Mouse (Mus musculus) MEL (cell line): ENCODE results near the gene Shc4. TPM values are rescaled to one million over a fixed set of nuclear protein-coding genes. Genes with fewer than 3 reads are reported as not detected.

Experiments
- DNase-seq: peaks from one replicate; pipeline ENCODE4 v3.0.0; 2011; ENCODE audit warnings: low read depth, low spot score
- H3K27ac ChIP-seq: 2 replicates; pipeline ENCODE4 v1.5.1; 2012; ENCODE audit warnings: low read depth, mild to moderate bottlenecking, control low read depth, low read length, moderate library complexity; ENCODE audit not compliant: control insufficient read depth
- H3K27me3 ChIP-seq, 2 experiments: fragments of 150-350 bp in 1 of 2; sonication (generic) in 1 of 2; 2 replicates each; pipeline ENCODE4 v1.6.1; 2012; ENCODE audit warnings: low read length in 2 of 2, mild to moderate bottlenecking in 2 of 2, improper control_type of control experiment in 1 of 2, moderate library complexity in 1 of 2; ENCODE audit not compliant: insufficient read depth in 2 of 2, control insufficient read depth in 1 of 2
- H3K36me3 ChIP-seq, 2 experiments: 2 replicates each; pipeline ENCODE4 v1.6.1; 2012 to 2014; ENCODE audit warnings: low read length in 2 of 2, improper control_type of control experiment in 1 of 2, inconsistent platforms in 1 of 2, mild to moderate bottlenecking in 1 of 2; ENCODE audit not compliant: insufficient read depth in 2 of 2, control insufficient read depth in 1 of 2
- H3K4me1 ChIP-seq, 2 experiments: fragments of 150-350 bp in 1 of 2; sonication (generic) in 1 of 2; 2 replicates each; pipeline ENCODE4 v1.6.1; 2012; ENCODE audit warnings: low read length in 2 of 2, improper control_type of control experiment in 1 of 2, mild to moderate bottlenecking in 1 of 2; ENCODE audit not compliant: insufficient read depth in 2 of 2, control insufficient read depth in 1 of 2
- H3K4me3 ChIP-seq, 2 experiments: fragments of 150-350 bp in 1 of 2; sonication (generic) in 1 of 2; 2 replicates each; pipeline ENCODE4 v1.5.1; 2012; ENCODE audit warnings: low read depth in 2 of 2, low read length in 2 of 2, mild to moderate bottlenecking in 2 of 2, moderate library complexity in 2 of 2, control low read depth in 1 of 2, improper control_type of control experiment in 1 of 2; ENCODE audit not compliant: control insufficient read depth in 1 of 2, insufficient read depth in 1 of 2
- H3K79me2 ChIP-seq: 2 replicates; pipeline ENCODE4 v1.6.1; 2012; ENCODE audit warnings: mild to moderate bottlenecking, low read length, moderate library complexity; ENCODE audit not compliant: control insufficient read depth, poor library complexity, insufficient read depth
- H3K9ac ChIP-seq: 2 replicates; pipeline ENCODE4 v1.6.1; 2012; ENCODE audit warnings: low read depth, mild to moderate bottlenecking, control low read depth, low read length, moderate library complexity; ENCODE audit not compliant: control insufficient read depth, poor library complexity, severe bottlenecking
- H3K9me3 ChIP-seq: fragments of 150-350 bp; sonication (generic); replicated peaks from 2 replicates; pipeline ENCODE4 v1.6.1; 2012; ENCODE audit warnings: mild to moderate bottlenecking, low read length, improper control_type of control experiment, moderate library complexity; ENCODE audit not compliant: insufficient read depth
- CHD1 ChIP-seq: IDR thresholded peaks from 2 replicates; pipeline ENCODE4 v1.6.1; 2012; ENCODE audit warnings: low read depth, mild to moderate bottlenecking, inconsistent platforms, low read length, improper control_type of control experiment
- CHD2 ChIP-seq: IDR thresholded peaks from 2 replicates; pipeline ENCODE4 v1.6.1; 2011; ENCODE audit warnings: low read length, improper control_type of control experiment
- CTCF ChIP-seq, 3 experiments: IDR thresholded peaks in 2 of 3; conservative IDR thresholded peaks in 1 of 3; 2 replicates each; pipeline ENCODE4 v1.5.1; 2011 to 2012; ENCODE audit warnings: low read length in 3 of 3, low read depth in 2 of 3, mild to moderate bottlenecking in 2 of 3, improper control_type of control experiment in 1 of 3, inconsistent platforms in 1 of 3, mixed read lengths in 1 of 3, moderate library complexity in 1 of 3; ENCODE audit not compliant: control insufficient read depth in 1 of 3, insufficient read depth in 1 of 3, poor library complexity in 1 of 3, severe bottlenecking in 1 of 3
- ELF1 ChIP-seq: IDR thresholded peaks from 2 replicates; pipeline ENCODE4 v1.6.1; 2014; ENCODE audit warnings: low read depth, mild to moderate bottlenecking, inconsistent platforms, low read length, improper control_type of control experiment, moderate library complexity
- EP300 ChIP-seq, 2 experiments: IDR thresholded peaks; 2 replicates each; pipeline ENCODE4 v1.6.1; 2011; ENCODE audit warnings: improper control_type of control experiment in 2 of 2, low read length in 2 of 2, low read depth in 1 of 2, mild to moderate bottlenecking in 1 of 2
- ETS1 ChIP-seq: IDR thresholded peaks from 2 replicates; pipeline ENCODE4 v1.6.1; 2012; ENCODE audit warnings: low read depth, mild to moderate bottlenecking, inconsistent platforms, low read length, improper control_type of control experiment, moderate library complexity
- GABPA ChIP-seq: IDR thresholded peaks from 2 replicates; pipeline ENCODE4 v1.6.1; 2012; ENCODE audit warnings: low read depth, mild to moderate bottlenecking, inconsistent platforms, low read length, improper control_type of control experiment, moderate library complexity
- HCFC1 ChIP-seq: IDR thresholded peaks from 2 replicates; pipeline ENCODE4 v1.6.1; 2012; ENCODE audit warnings: low read depth, mild to moderate bottlenecking, inconsistent platforms, low read length, improper control_type of control experiment, moderate library complexity
- JUND ChIP-seq: IDR thresholded peaks from 2 replicates; pipeline ENCODE4 v1.6.1; 2011; ENCODE audit warnings: low read depth, mild to moderate bottlenecking, improper control_type of control experiment, low read length
- MAFK ChIP-seq: IDR thresholded peaks from 2 replicates; pipeline ENCODE4 v1.6.1; 2011; ENCODE audit warnings: low read depth, mild to moderate bottlenecking, low read length, improper control_type of control experiment, borderline replicate concordance
- MAZ ChIP-seq: IDR thresholded peaks from 2 replicates; pipeline ENCODE4 v1.6.1; 2012; ENCODE audit warnings: low read depth, mild to moderate bottlenecking, inconsistent platforms, low read length, improper control_type of control experiment
- MYB ChIP-seq: IDR thresholded peaks from 2 replicates; pipeline ENCODE4 v1.6.1; 2011; ENCODE audit warnings: mild to moderate bottlenecking, low read depth, low read length, improper control_type of control experiment
- POLR2AphosphoS5 ChIP-seq: IDR thresholded peaks from 2 replicates; pipeline ENCODE4 v1.6.1; 2012; ENCODE audit warnings: low read depth, borderline replicate concordance, mild to moderate bottlenecking, inconsistent platforms, low read length, moderate library complexity, mixed read lengths
- RCOR1 ChIP-seq: IDR thresholded peaks from 2 replicates; pipeline ENCODE4 v1.6.1; 2012; ENCODE audit warnings: low read depth, mild to moderate bottlenecking, inconsistent platforms, low read length, improper control_type of control experiment
- SMC3 ChIP-seq: IDR thresholded peaks from 2 replicates; pipeline ENCODE4 v1.6.1; 2011; ENCODE audit warnings: low read depth, low read length, improper control_type of control experiment
- TBP ChIP-seq: IDR thresholded peaks from 2 replicates; pipeline ENCODE4 v1.8.0; 2011; ENCODE audit warnings: low read depth, low read length, improper control_type of control experiment
- UBTF ChIP-seq: IDR thresholded peaks from 2 replicates; pipeline ENCODE4 v1.6.1; 2012; ENCODE audit warnings: low read depth, mild to moderate bottlenecking, inconsistent platforms, low read length, improper control_type of control experiment, moderate library complexity, borderline replicate concordance; ENCODE audit not compliant: insufficient read depth
- ZKSCAN1 ChIP-seq: IDR thresholded peaks from 2 replicates; pipeline ENCODE4 v1.6.1; 2012; ENCODE audit warnings: low read depth, mild to moderate bottlenecking, inconsistent platforms, low read length, improper control_type of control experiment, moderate library complexity
- ZMIZ1 ChIP-seq: IDR thresholded peaks from 2 replicates; pipeline ENCODE4 v1.6.1; 2012; ENCODE audit warnings: low read depth, mild to moderate bottlenecking, inconsistent platforms, low read length, improper control_type of control experiment, moderate library complexity
- polyA plus RNA-seq, 2 experiments: library from polyadenylated mRNA; stranded (reverse) in 1 of 2; unstranded in 1 of 2; fragments of >175 nt in 1 of 2; fragments of >200 nt in 1 of 2; gene quantifications; 2 replicates each; pipeline versions ENCODE4 v1.2.1 to v1.2.4; 2012; ENCODE audit warnings: low replicate concordance in 2 of 2, low read depth in 1 of 2; ENCODE audit not compliant: insufficient read length in 2 of 2, insufficient read depth in 1 of 2, missing spikeins in 1 of 2
- total RNA-seq: library from RNA; depleted of rRNA; stranded (reverse); fragments of 300-350 nt; gene quantifications from 2 replicates; pipeline ENCODE4 v1.2.3, GENCODE M21; 2012

Gene Shc4
- total and polyA plus RNA-seq, 3 experiments = 0.38 to 1.1 TPM; not detected in 1

GRCm38 (mm10) chr2:125615440-125615839, 108.5 kb downstream of the Shc4 start:
- H3K79me2 ChIP-seq = 0 out of 2 replicates have a peak, but pooled peaks cover 4% of the 10 kb centered on the region
- H3K9ac ChIP-seq = no peak overlapping the region
- H3K9me3 ChIP-seq = no peaks in the 10 kb centered on the region
- no peaks in the 10 kb centered on the region for H3K27me3 ChIP-seq
- no peak overlapping the region for H3K4me3 ChIP-seq
- H3K27ac ChIP-seq = no peak overlapping the region
- no peak for DNase-seq
- no peaks in the 10 kb centered on the region for H3K4me1 ChIP-seq
- H3K36me3 ChIP-seq = peaks cover 0 to 40% of the 10 kb centered on the region in 2 experiments; a peak in 2 of 4 replicates
- TF ChIP-seq EP300 (IDR thresholded peaks at IDR 0.05; ENCODE audit: low read depth in 1 of 2, low read length in 2 of 2) (no peak), ETS1 (no peak), HCFC1 (no peak), CHD2 (no peak), GABPA (no peak), MAFK (no peak), ELF1 (no peak), MAZ (no peak), UBTF (no peak), ZMIZ1 (no peak), SMC3 (no peak), CHD1 (no peak), RCOR1 (no peak)

GRCm38 (mm10) chr2:125606220-125606845, 117.6 kb downstream of the Shc4 start:
- Histone ChIP-seq H3K27me3 (no peaks in the 10 kb centered on the region), H3K27ac (no peak overlapping the region), H3K9me3 (no peaks in the 10 kb centered on the region), H3K9ac (no peak overlapping the region), H3K36me3 (peaks cover 0 to 21% of the 10 kb centered on the region in 2 experiments; a peak in 2 of 4 replicates), H3K79me2 (no peaks in the 10 kb centered on the region)
- no peak for DNase-seq
- no peak for TF ChIP-seq TBP
- no peak for TF ChIP-seq CTCF (IDR thresholded peaks at IDR 0.05 in 2 of 3, conservative IDR thresholded peaks at IDR 0.05 in 1 of 3; ENCODE audit: control insufficient read depth in 1 of 3, insufficient read depth in 1 of 3, low read depth in 2 of 3, low read length in 3 of 3, poor library complexity in 1 of 3, severe bottlenecking in 1 of 3)
- TF ChIP-seq GABPA = no peak
- TF ChIP-seq JUND = no peak
- TF ChIP-seq POLR2AphosphoS5 = no peak
- no peak for TF ChIP-seq CHD1
- TF ChIP-seq ZKSCAN1 = no peak
- TF ChIP-seq MYB = no peak
- TF ChIP-seq, all 39 proteins: peak for 0
- no peaks in the 10 kb centered on the region for H3K4me1 ChIP-seq
- H3K4me3 ChIP-seq = no peak overlapping the region
